Mouse (Mus musculus): ENCODE results near the gene Gng2. TPM values are rescaled to one million over a fixed set of nuclear protein-coding genes. Genes with fewer than 3 reads are reported as not detected.
A peak's percentile ranks its signal among the peaks of the same experiment; 100 is the strongest.

Gene Gng2
- polyA plus RNA-seq, 1 experiment from 2014 or later = 38.5 TPM

DNA sequence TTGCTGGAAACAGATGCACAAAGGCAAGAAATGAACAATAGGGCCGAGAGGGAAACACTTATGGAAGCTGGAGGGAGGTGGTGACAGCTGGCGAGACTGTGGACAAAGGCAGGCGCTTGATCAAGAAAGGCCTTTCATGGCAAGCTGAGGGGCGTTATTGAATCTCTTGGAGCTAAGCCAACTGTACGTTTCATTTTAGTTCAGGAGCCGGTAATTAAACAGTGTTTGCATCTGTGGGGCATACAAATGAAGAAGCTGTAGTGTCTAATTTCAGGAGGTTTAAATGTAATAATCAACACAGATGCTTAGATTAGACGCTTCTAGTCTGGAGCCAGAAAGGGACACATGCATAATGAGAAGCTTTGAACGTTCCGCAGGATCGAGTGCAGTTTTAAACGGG is 151.9 kb downstream of the Gng2 start:
- ATAC-seq (replicated peaks; ENCODE audit: low FRiP score, low read depth) = no peak
- Histone ChIP-seq H3K9me3 (replicated peaks; ENCODE audit: low read length) (no peaks in the 10 kb centered on the region), H3K9ac (ENCODE audit: low read depth, low read length) (no peak overlapping the region), H3K27ac (no peak overlapping the region), H3K27me3 (ENCODE audit: insufficient read depth, low read length) (no peaks in the 10 kb centered on the region), H3K4me1 (replicated peaks; ENCODE audit: insufficient read depth, low read length) (0 out of 2 replicates have a peak, but pooled peaks cover 7% of the 10 kb centered on the region), H3K36me3 (ENCODE audit: insufficient read depth, low read length) (peaks cover 6% of the 10 kb centered on the region; the same call in 1 of the 2 replicates), H3K4me2 (ENCODE audit: low read length) (no peak overlapping the region), H3K4me3 (replicated peaks; ENCODE audit: low read depth, low read length) (no peak overlapping the region)
- 72% methylated on average over 11 of the region's 11 CpGs for WGBS
- no peak for TF ChIP-seq CTCF (IDR thresholded peaks at IDR 0.05; ENCODE audit: low read depth)
- no peak for DNase-seq (ENCODE audit: low spot score)

DNA sequence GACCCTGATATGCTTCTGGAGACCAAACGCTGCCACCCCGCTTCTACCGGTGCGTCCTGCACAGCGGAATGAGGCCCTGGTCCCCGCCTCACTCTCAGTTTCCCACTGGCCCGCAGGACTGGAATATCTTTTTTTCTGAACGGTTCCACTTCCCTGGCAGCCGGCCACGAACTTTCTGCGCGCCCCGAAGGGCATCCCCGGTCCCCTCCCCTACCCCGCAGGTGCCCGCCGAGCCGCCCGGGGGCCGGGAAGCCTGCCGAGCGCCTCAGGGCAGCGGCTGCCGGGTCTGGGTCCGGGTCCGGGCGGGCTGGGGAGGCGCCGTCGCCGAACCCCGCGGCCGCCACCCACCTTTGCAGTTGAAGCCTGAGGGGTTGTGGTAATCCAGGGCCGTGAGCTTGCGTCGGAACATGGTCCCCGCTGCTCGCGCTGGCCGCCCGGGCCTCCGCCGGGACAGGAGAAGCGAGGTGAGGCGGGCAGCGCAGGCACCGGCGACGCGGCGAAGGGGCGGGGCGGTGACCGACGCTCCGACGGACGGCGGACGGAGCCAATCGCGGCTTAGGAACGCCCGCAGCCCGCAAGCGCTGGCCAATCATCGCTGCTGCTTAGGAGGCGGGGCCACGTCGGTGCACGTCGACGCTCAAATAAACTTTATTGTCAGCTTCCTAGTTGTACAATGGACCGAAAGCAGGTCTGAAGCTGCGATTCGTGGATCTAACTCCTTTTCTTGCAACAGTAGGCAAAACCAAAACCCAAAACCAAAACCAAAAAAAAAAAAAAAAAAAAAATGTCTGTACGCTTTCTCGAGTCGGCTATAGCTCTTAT is 153.9 kb downstream of the Gng2 start, which contains the start of gene Rtraf:
Rtraf (minus strand) TSS at position 504 of the 822 bp plus-strand sequence.
- no peak for TF ChIP-seq CTCF (IDR thresholded peaks at IDR 0.05; ENCODE audit: low read depth)
- Histone ChIP-seq H3K4me3 (replicated peaks; ENCODE audit: low read depth, low read length) (peak within 1 kb of the TSS; percentile 94), H3K36me3 (ENCODE audit: insufficient read depth, low read length) (peaks cover 17% of the 10 kb centered on the region; the same call in 1 of the 2 replicates), H3K4me1 (replicated peaks; ENCODE audit: insufficient read depth, low read length) (0 out of 2 replicates have a peak, but pooled peaks cover 7% of the 10 kb centered on the region), H3K9ac (ENCODE audit: low read depth, low read length) (peak within 1 kb of the TSS; percentile 94), H3K4me2 (ENCODE audit: low read length) (peak within 1 kb of the TSS; percentile 84), H3K9me3 (replicated peaks; ENCODE audit: low read length) (no peaks in the 10 kb centered on the region), H3K27me3 (ENCODE audit: insufficient read depth, low read length) (no peaks in the 10 kb centered on the region), H3K27ac (peak within 1 kb of the TSS; percentile 88)
- WGBS = under 1% methylated on average over 80 of the region's 80 CpGs
- peak; percentile 98 for DNase-seq (ENCODE audit: low spot score)
- peak; percentile 98 for ATAC-seq (replicated peaks; ENCODE audit: low FRiP score, low read depth)

Other genes starting within 250 kb of the Gng2 start
- gene Nid2, start 226.4 kb downstream of the Gng2 start, polyA plus RNA-seq (2015; fragmentation: Nextera tagmentation; extraction: Ambion mirVana) = 65.3 and 71.0 TPM in 2 replicates
- gene Rtraf, start 153.8 kb downstream of the Gng2 start, polyA plus RNA-seq (2015; fragmentation: Nextera tagmentation; extraction: Ambion mirVana) = 242 and 246 TPM in 2 replicates
- gene Saysd1, start 160.9 kb upstream of the Gng2 start, polyA plus RNA-seq (2015; fragmentation: Nextera tagmentation; extraction: Ambion mirVana) = 18.1 and 19.3 TPM in 2 replicates
- gene Kcnk5, start 204.2 kb upstream of the Gng2 start, polyA plus RNA-seq (2015; fragmentation: Nextera tagmentation; extraction: Ambion mirVana) = 12.0 and 14.8 TPM in 2 replicates

All from kidney, postnatal 0 days (tissue).